Mouse (Mus musculus): ENCODE data around the gene Inf2.
A peak's percentile ranks its signal among the peaks of the same experiment; 100 is the strongest.

The Inf2 gene

DNA sequence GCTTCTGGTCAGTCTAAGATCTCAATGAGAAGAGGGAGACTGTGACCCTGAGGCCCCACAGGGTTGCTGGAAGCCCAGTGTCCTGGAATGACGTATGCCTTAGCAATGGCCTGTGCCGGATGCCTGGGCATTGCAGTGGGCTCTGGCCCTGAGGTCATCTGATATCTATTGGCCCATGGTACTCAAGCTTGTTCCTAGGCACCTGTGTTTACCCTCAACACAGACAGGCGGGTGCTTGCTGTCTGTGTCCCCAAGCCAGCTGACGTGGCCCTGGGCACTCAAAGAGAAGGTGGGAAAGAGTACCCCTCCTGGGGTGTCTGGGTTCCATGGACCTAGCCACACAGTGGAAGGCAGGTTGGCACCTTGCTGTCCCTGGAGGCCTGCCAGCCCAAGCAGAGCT is 37.1 kb downstream of the Inf2 start:
- DNase-seq (ENCODE audit: inconsistent ontology term), result no peak

- no peak for DNase-seq (ENCODE audit: inconsistent ontology term)
Measured at GRCm38 (mm10) chr12:112626455-112626854, 37.9 kb downstream of the Inf2 start.

DNA sequence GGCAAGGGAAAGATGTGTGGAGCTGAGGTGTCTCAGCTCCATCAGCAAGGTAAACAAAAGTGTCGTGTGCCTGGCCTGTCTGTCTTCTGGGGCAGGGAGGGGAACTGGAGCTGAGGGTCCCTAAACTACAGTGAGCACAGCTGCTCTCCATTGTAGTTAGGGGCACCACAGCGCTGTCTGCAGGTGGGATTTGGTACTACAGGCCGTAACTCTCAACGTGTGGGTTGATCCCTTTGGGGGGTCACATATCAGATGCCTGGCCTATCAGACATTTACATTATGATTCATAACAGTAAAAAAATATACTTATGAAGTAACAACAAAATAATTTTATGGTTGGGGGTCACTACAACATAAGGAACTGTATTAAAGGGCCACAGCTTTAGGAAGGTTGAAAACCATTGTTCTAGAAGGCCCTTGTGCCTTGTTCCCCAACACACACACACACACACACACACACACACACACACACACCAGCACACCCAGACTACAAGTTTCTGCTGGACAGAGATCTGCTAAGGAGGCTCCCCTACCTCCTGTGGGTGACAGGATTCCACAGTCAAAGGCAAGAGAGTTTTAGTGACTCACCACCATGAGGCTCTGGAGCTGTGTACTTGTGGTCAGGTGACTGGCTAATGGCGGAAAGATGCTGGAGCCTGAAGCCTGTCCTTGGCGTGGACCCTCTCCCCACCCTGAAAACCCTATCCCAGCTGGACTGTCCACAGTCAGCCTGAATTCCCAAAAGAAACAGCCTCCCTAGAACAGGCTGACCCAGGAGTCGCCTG is 38.7 kb downstream of the Inf2 start:
- DNase-seq (ENCODE audit: inconsistent ontology term), result peak; percentile 31

- DNase-seq (ENCODE audit: inconsistent ontology term), result no peak
Measured at GRCm38 (mm10) chr12:112628197-112628596, 39.6 kb downstream of the Inf2 start.

GRCm38 (mm10) chr12:112628928-112629721 is 40.5 kb downstream of the Inf2 start:
- peak; percentile 72 for DNase-seq (ENCODE audit: inconsistent ontology term)

DNA sequence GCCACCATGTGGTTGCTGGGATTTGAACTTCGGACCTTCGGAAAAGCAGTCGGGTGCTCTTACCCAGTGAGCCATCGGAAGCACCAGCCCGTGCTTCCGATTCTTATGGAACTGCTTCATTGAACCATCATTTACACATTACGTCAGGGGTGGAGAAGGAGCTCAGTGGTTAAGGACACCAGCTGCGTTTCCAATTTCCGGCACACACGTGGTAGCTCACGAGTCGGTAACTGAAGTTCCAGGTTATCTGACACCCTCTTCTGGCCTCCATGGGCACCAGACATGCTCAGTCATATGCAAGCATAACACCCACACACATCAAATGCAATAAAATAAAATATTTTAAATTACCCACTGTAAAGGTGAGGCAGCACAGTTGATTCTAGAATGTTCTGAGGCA is 41.4 kb downstream of the Inf2 start:
- no peak for DNase-seq (ENCODE audit: inconsistent ontology term)

DNA sequence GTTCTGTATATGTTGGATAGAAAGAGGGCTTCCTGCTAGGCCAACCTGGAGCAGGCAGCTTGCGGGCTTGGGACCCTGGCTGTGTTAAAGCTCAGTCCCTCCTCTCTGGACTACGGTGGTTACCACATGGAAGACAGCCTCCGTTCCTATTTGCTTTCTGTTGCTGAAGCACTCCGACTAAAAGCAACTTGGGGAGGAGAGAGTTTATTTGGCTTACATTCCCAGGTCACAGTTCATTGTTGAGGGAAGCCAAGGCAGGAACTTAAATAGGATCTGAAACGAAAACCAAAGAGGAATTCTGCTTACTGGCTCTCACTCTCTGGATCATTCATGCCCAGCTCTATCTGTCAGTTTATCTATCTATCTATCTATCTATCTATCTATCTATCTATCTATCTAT is 42.2 kb downstream of the Inf2 start:
- no peak for DNase-seq (ENCODE audit: inconsistent ontology term)

DNA sequence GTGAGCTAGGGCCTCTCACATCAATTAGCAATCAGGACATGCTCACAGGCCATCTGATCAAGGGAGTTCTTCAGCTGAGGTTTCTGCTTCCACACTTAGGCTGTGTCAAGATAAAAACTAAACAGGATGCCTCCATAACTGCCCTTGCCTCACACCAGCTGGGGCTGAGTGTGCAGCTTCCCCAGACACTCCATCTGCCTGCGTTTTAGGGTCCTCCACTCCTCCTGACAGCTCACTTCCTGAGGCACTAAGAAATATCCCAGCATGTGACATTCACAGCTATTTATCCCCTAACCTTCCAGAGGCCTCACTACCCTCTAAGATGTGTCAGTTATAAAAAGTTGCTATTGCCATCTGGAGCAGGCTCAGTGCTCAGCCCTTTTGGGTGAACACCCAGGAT is 42.9 kb downstream of the Inf2 start:
- no peak for DNase-seq (ENCODE audit: inconsistent ontology term)

- DNase-seq (ENCODE audit: inconsistent ontology term), result no peak
Measured at GRCm38 (mm10) chr12:112632084-112632777, 43.6 kb downstream of the Inf2 start.

GRCm38 (mm10) chr12:112632907-112633306 is 44.3 kb downstream of the Inf2 start:
- no peak for DNase-seq (ENCODE audit: inconsistent ontology term)

DNA sequence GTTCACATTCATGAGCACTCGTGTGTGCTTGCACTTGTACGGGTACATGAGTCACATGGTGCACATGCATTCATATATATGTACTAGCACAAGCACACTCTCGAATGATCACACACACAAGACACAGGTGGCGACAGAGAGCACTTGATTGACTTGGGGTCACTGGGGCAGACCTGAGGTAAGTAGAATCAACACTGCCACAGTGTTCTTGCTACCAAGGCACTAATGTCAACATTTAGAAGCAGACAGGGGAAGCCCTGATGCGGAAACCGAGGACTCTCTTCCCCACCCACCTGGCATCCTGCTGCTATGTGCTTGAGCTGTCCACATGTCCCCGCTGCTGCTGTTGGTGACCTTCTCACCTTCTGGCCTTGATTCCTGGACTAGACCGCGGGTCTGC is 45.1 kb downstream of the Inf2 start:
- DNase-seq (ENCODE audit: inconsistent ontology term), result no peak

DNA sequence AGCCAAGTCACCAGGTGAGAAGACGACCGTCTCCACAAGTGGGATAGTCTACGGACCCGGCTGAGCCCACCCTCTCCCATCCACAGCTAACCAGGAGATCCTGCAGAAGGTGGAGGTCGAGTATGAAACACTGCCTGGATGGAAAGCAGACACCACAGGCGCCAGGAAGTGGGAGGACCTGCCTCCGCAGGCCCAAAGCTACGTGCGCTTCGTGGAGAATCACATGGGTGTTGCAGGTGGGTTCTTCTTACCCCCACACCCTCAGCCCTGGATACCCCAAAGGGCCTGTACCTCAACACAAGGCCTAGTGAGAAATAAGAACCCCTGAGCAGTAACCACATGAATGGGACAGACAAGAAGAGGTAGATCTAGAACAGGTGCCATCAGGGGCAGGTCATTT is 50.9 kb downstream of the Inf2 start:
- no peak for DNase-seq (ENCODE audit: inconsistent ontology term)

GRCm38 (mm10) chr12:112643126-112643525 is 54.5 kb downstream of the Inf2 start:
- DNase-seq (ENCODE audit: inconsistent ontology term), result no peak

- peak; percentile 99 for DNase-seq (ENCODE audit: inconsistent ontology term)
Measured at GRCm38 (mm10) chr12:112644180-112644854, 55.7 kb downstream of the Inf2 start, which contains the start of gene Siva1. Siva1 (plus strand) TSS chr12:112644679.

DNA sequence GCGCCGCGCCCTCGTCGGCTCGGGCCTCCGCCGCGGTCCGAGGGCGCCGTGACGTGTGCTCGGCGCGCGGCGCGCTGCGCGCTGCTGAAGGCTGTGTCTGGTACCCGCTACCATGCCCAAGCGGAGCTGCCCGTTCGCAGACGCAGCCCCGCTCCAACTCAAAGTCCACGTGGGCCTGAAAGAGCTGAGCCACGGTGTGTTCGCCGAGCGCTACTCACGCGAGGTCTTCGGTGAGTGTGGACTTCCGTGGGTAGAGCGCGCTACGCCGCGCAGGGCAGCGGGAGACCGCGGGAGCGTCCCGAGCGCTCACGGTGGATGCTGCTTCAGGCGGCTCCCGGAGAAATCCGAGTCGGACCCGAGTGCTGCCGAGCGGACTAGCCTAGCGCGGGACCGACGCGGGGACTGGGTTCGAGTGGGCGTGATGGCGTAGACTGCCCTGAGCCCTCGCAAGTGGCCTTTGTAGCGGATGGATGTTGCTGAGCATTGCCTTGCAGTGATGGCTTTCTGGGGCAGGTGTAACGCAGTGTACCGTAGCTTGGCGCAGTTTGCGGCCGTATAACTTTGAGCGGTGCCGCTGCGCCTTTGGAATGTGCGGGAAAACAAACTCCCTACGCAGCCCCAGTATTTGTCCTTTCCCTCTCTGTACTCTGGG is 56.4 kb downstream of the Inf2 start:
- DNase-seq (ENCODE audit: inconsistent ontology term), result no peak

- no peak for DNase-seq (ENCODE audit: inconsistent ontology term)
Measured at GRCm38 (mm10) chr12:112646139-112646538, 57.6 kb downstream of the Inf2 start.

- peak; percentile 63 for DNase-seq (ENCODE audit: inconsistent ontology term)
Measured at GRCm38 (mm10) chr12:112648081-112648480, 59.5 kb downstream of the Inf2 start.

DNA sequence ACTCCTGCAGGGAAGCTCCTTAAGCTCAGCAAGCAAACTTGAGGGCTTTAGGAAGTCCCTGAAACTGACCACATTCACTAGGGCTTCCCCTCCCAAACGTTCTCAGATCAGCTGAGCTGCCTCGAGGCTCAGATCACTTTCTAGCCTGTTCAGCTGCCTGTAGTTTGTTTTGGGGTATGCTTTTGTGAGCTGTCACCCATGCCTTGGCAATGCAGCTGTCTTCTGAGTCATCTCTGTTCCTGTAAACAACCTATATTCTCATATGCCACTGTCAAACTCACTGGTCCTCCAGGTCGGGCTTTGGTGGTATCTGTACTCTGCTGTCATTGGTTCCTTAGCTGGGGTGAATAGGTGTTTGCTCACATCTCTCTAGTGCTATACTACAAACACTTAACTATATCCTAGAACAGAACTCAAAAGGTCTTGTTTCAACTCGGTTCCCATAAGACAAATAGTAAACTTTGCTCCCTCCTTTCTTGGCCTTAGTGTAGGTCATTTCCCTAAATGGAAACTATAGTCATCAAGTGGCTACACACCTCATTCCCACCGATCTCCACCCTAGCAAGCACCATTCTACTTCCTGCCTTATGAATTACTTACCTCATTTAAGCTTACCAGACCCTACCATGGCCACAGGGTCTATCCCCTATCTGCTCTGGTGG is 63.3 kb downstream of the Inf2 start:
- no peak for DNase-seq (ENCODE audit: inconsistent ontology term)

- peak; percentile 80 for DNase-seq (ENCODE audit: inconsistent ontology term)
Measured at GRCm38 (mm10) chr12:112653157-112653824, 64.7 kb downstream of the Inf2 start.

DNA sequence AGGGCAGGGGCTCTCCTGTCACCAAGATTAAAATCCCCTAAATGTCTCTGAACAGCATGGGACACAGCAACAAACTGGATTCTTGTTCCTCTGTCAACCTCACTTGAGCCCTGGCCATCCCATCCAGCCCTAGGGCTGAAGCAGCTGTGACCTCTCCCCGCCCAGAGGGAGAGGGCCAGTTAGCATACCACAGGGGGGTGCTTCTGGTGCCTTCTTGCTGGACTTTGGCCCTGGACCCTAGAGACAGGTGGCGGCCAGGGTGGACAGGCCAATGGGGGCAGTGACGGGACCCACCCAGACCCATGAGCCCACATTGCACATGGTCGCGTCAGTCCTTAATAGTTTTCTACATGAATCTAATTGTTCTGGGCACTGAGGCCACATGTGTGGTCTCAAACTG is 65.5 kb downstream of the Inf2 start:
- DNase-seq (ENCODE audit: inconsistent ontology term), result no peak

Data from Muller cell, postnatal 12 days (primary cell).